Mouse (Mus musculus) liver, embryonic 16.5 days (tissue): Measurements from ENCODE around the gene Mapk14. TPM values are rescaled to one million over a fixed set of nuclear protein-coding genes. Genes with fewer than 3 reads are reported as not detected.

Experiments used
- ATAC-seq: fragments of 200-750 bp; cut with Nextera tagmentation; 2 replicates; pipeline ENCODE4 v1.8.0; 2017; ENCODE audit warnings: low read depth, mild to moderate bottlenecking, moderate number of reproducible peaks, moderate library complexity
- H3K27ac ChIP-seq: fragments of 300-500 bp; sonication (generic); 2 replicates; pipeline ENCODE4 v1.5.1; 2014; ENCODE audit warnings: mild to moderate bottlenecking, low read length
- H3K27me3 ChIP-seq: fragments of 300-500 bp; sonication (generic); 2 replicates; pipeline ENCODE4 v1.6.1; 2014; ENCODE audit warnings: low read depth, low read length, mixed read lengths; ENCODE audit not compliant: control insufficient read depth, insufficient read depth
- H3K36me3 ChIP-seq: fragments of 300-500 bp; sonication (generic); 2 replicates; pipeline ENCODE4 v1.6.1; 2014; ENCODE audit warnings: mild to moderate bottlenecking; ENCODE audit not compliant: control insufficient read depth, insufficient read depth
- H3K4me1 ChIP-seq: fragments of 300-500 bp; sonication (generic); 2 replicates; pipeline ENCODE4 v1.6.1; 2014; ENCODE audit warnings: low read depth, low read length, mixed read lengths; ENCODE audit not compliant: control insufficient read depth
- H3K4me2 ChIP-seq: fragments of 300-500 bp; sonication (generic); 2 replicates; pipeline ENCODE4 v1.6.1; 2014; ENCODE audit warnings: low read depth, low read length, mixed read lengths
- H3K4me3 ChIP-seq: fragments of 300-500 bp; sonication (generic); 2 replicates; pipeline ENCODE4 v1.5.1; 2014; ENCODE audit warnings: low read depth, mild to moderate bottlenecking, low read length
- H3K9ac ChIP-seq: fragments of 300-500 bp; sonication (generic); 2 replicates; pipeline ENCODE4 v1.6.1; 2014; ENCODE audit warnings: low read depth, low read length
- H3K9me3 ChIP-seq: fragments of 300-500 bp; sonication (generic); replicated peaks from 2 replicates; pipeline ENCODE4 v1.6.1; 2016; ENCODE audit warnings: low read length; ENCODE audit not compliant: control insufficient read depth
- WGBS: fragments of 180-500 bp; shearing (Covaris S2); extraction: QIAGEN DNeasy Blood & Tissue Kit; methylation state at CpG from one replicate; pipeline ENCODE4 v1.1.7; 2014; ENCODE audit not compliant: insufficient replicate concordance; 5-methylcytosine and 5-hydroxymethylcytosine counted together
- polyA plus RNA-seq: library from polyadenylated mRNA; unstranded; fragments of >200 nt; fragmentation: Nextera tagmentation; extraction: Ambion mirVana; gene quantifications from 2 replicates; pipeline ENCODE4 v1.2.1, GENCODE M21; 2015

Gene Mapk14
- polyA plus RNA-seq, result 22.1 and 25.9 TPM in 2 replicates

GRCm38 (mm10) chr17:28690776-28691686 is at the start of gene Mapk14:
TSS of gene Mapk14 (plus strand) at chr17:28691329.
- Histone ChIP-seq H3K27ac (peak within 1 kb of the TSS; percentile 95), H3K27me3 (no peaks in the 10 kb centered on the region), H3K9me3 (no peaks in the 10 kb centered on the region), H3K36me3 (no peaks in the 10 kb centered on the region), H3K4me3 (peak within 1 kb of the TSS; percentile 93), H3K4me1 (peaks cover 42% of the 10 kb centered on the region), H3K9ac (peak within 1 kb of the TSS; percentile 93), H3K4me2 (peak within 1 kb of the TSS; percentile 77)
- peak; percentile 91 for ATAC-seq
- WGBS, result under 1% methylated on average over 75 of the region's 86 CpGs

GRCm38 (mm10) chr17:28643697-28644096 is 47.4 kb upstream of the Mapk14 start:
- no peak overlapping the region for H3K27ac ChIP-seq
- no peak overlapping the region for H3K4me2 ChIP-seq
- H3K9ac ChIP-seq, result no peak overlapping the region
- H3K27me3 ChIP-seq, result no peaks in the 10 kb centered on the region
- ATAC-seq, result no peak
- H3K36me3 ChIP-seq, result no peaks in the 10 kb centered on the region
- H3K9me3 ChIP-seq, result no peaks in the 10 kb centered on the region
- H3K4me1 ChIP-seq, result no peaks in the 10 kb centered on the region
- WGBS, result 27% methylated on average over 3 of the region's 3 CpGs
- no peak overlapping the region for H3K4me3 ChIP-seq

- Histone ChIP-seq H3K9me3 (no peaks in the 10 kb centered on the region), H3K36me3 (no peaks in the 10 kb centered on the region), H3K27me3 (no peaks in the 10 kb centered on the region), H3K9ac (no peak overlapping the region), H3K4me3 (no peak overlapping the region), H3K4me1 (no peaks in the 10 kb centered on the region), H3K4me2 (no peak overlapping the region), H3K27ac (no peak overlapping the region)
- whole genome bisulfite sequencing, result 26% methylated on average over 4 of the region's 4 CpGs
- ATAC-seq, result no peak
These were observed 47.0 kb upstream of the Mapk14 start for GRCm38 (mm10) chr17:28644112-28644511.

GRCm38 (mm10) chr17:28646221-28646620 is 44.9 kb upstream of the Mapk14 start:
- Histone ChIP-seq H3K27me3 (no peaks in the 10 kb centered on the region), H3K4me3 (no peak overlapping the region), H3K27ac (no peak overlapping the region), H3K9me3 (no peaks in the 10 kb centered on the region), H3K36me3 (no peaks in the 10 kb centered on the region), H3K4me1 (no peaks in the 10 kb centered on the region), H3K9ac (no peak overlapping the region), H3K4me2 (no peak overlapping the region)
- ATAC-seq, result no peak
- WGBS, result 36% methylated on average over 3 of the region's 3 CpGs

GRCm38 (mm10) chr17:28648607-28649370 is 42.3 kb upstream of the Mapk14 start:
- Histone ChIP-seq H3K9me3 (no peaks in the 10 kb centered on the region), H3K27ac (no peak overlapping the region), H3K36me3 (no peaks in the 10 kb centered on the region), H3K4me2 (no peak overlapping the region), H3K27me3 (no peaks in the 10 kb centered on the region), H3K4me1 (no peaks in the 10 kb centered on the region), H3K4me3 (no peak overlapping the region), H3K9ac (no peak overlapping the region)
- ATAC-seq, result no peak
- 29% methylated on average over 6 of the region's 6 CpGs for WGBS

GRCm38 (mm10) chr17:28650268-28650667 is 40.9 kb upstream of the Mapk14 start:
- H3K4me2 ChIP-seq, result no peak overlapping the region
- no peak overlapping the region for H3K4me3 ChIP-seq
- no peak overlapping the region for H3K27ac ChIP-seq
- no peaks in the 10 kb centered on the region for H3K4me1 ChIP-seq
- 68% methylated on average over 3 of the region's 3 CpGs for WGBS
- no peaks in the 10 kb centered on the region for H3K9me3 ChIP-seq
- no peak for ATAC-seq
- no peaks in the 10 kb centered on the region for H3K36me3 ChIP-seq
- H3K9ac ChIP-seq, result no peak overlapping the region
- no peaks in the 10 kb centered on the region for H3K27me3 ChIP-seq

- no peaks in the 10 kb centered on the region for H3K4me1 ChIP-seq
- ATAC-seq, result no peak
- H3K9ac ChIP-seq, result no peak overlapping the region
- H3K4me2 ChIP-seq, result no peak overlapping the region
- no peak overlapping the region for H3K4me3 ChIP-seq
- no peaks in the 10 kb centered on the region for H3K36me3 ChIP-seq
- H3K27me3 ChIP-seq, result no peaks in the 10 kb centered on the region
- no peaks in the 10 kb centered on the region for H3K9me3 ChIP-seq
- 30% methylated on average over 4 of the region's 4 CpGs for WGBS
- H3K27ac ChIP-seq, result no peak overlapping the region
These were observed 33.2 kb upstream of the Mapk14 start for GRCm38 (mm10) chr17:28657936-28658335.

- no peak overlapping the region for H3K4me2 ChIP-seq
- ATAC-seq, result no peak
- H3K9ac ChIP-seq, result no peak overlapping the region
- H3K9me3 ChIP-seq, result no peaks in the 10 kb centered on the region
- WGBS, result 57% methylated on average over 6 of the region's 6 CpGs
- no peak overlapping the region for H3K4me3 ChIP-seq
- H3K27me3 ChIP-seq, result no peaks in the 10 kb centered on the region
- no peak overlapping the region for H3K27ac ChIP-seq
- H3K4me1 ChIP-seq, result no peaks in the 10 kb centered on the region
- no peaks in the 10 kb centered on the region for H3K36me3 ChIP-seq
These were observed 31.6 kb upstream of the Mapk14 start for GRCm38 (mm10) chr17:28659564-28659963.
